Mouse (Mus musculus) heart, postnatal 0 days (tissue): ENCODE data around the gene Map3k19. TPM values are rescaled to one million over a fixed set of nuclear protein-coding genes. Genes with fewer than 3 reads are reported as not detected.
A peak's percentile ranks its signal among the peaks of the same experiment; 100 is the strongest.

Source experiments
- ATAC-seq: fragments of 200-750 bp; cut with Nextera tagmentation; 2 replicates; pipeline ENCODE4 v1.8.0; 2017; ENCODE audit warnings: low read depth, moderate number of reproducible peaks, moderate library complexity; ENCODE audit not compliant: insufficient read depth
- DNase-seq: peaks from one replicate; pipeline ENCODE4 v3.0.0-alpha.2; 2016; ENCODE audit warnings: low spot score
- H3K27ac ChIP-seq: fragments of 300-500 bp; sonication (generic); 2 replicates; pipeline ENCODE4 v1.5.1; 2014; ENCODE audit warnings: low read depth, mild to moderate bottlenecking
- H3K27me3 ChIP-seq: fragments of 300-500 bp; sonication (generic); 2 replicates; pipeline ENCODE4 v1.6.1; 2014; ENCODE audit warnings: low read length, mixed read lengths; ENCODE audit not compliant: control insufficient read depth, insufficient read depth
- H3K36me3 ChIP-seq: fragments of 300-500 bp; sonication (generic); replicated peaks from 2 replicates; pipeline ENCODE4 v1.6.1; 2014; ENCODE audit warnings: low read length, mixed read lengths; ENCODE audit not compliant: control insufficient read depth, insufficient read depth
- H3K4me1 ChIP-seq: fragments of 300-500 bp; sonication (generic); 2 replicates; pipeline ENCODE4 v1.6.1; 2014; ENCODE audit warnings: antibody characterized with exemption; ENCODE audit not compliant: control insufficient read depth, insufficient read depth
- H3K4me2 ChIP-seq: fragments of 300-500 bp; sonication (generic); 2 replicates; pipeline ENCODE4 v1.6.1; 2014; ENCODE audit warnings: low read depth, mild to moderate bottlenecking, low read length, moderate library complexity
- H3K4me3 ChIP-seq: fragments of 300-500 bp; sonication (generic); 2 replicates; pipeline ENCODE4 v1.5.1; 2014; ENCODE audit warnings: low read depth, low read length
- H3K9ac ChIP-seq: fragments of 300-500 bp; sonication (generic); replicated peaks from 2 replicates; pipeline ENCODE4 v1.6.1; 2014; ENCODE audit warnings: low read depth, low read length, mixed read lengths
- H3K9me3 ChIP-seq: fragments of 300-500 bp; sonication (generic); replicated peaks from 2 replicates; pipeline ENCODE4 v1.6.1; 2016; ENCODE audit warnings: low read length; ENCODE audit not compliant: control insufficient read depth
- CTCF ChIP-seq: IDR thresholded peaks from 2 replicates; pipeline ENCODE4 v1.5.1; 2016; ENCODE audit warnings: antibody characterized with exemption, control low read depth, low read depth
- EP300 ChIP-seq: IDR thresholded peaks from 2 replicates; pipeline ENCODE4 v1.6.1; 2016; ENCODE audit warnings: antibody characterized with exemption, low read depth
- WGBS: fragments of 180-500 bp; shearing (Covaris S2); extraction: QIAGEN DNeasy Blood & Tissue Kit; methylation state at CpG from one replicate; pipeline ENCODE4 v1.1.7; 2014; 5-methylcytosine and 5-hydroxymethylcytosine counted together
- polyA plus RNA-seq: library from polyadenylated mRNA; unstranded; fragments of >200 nt; fragmentation: Nextera tagmentation; extraction: Ambion mirVana; gene quantifications from 2 replicates; pipeline ENCODE4 v1.2.1, GENCODE M21; 2015
- total RNA-seq: library from RNA; depleted of rRNA; stranded (reverse); fragments of >200 nt; gene quantifications from 2 replicates; pipeline ENCODE4 v1.2.3, GENCODE M21; 2014; ENCODE audit warnings: low replicate concordance

Gene Map3k19
- total and polyA plus RNA-seq, 2 experiments from 2014 or later: not detected

DNA sequence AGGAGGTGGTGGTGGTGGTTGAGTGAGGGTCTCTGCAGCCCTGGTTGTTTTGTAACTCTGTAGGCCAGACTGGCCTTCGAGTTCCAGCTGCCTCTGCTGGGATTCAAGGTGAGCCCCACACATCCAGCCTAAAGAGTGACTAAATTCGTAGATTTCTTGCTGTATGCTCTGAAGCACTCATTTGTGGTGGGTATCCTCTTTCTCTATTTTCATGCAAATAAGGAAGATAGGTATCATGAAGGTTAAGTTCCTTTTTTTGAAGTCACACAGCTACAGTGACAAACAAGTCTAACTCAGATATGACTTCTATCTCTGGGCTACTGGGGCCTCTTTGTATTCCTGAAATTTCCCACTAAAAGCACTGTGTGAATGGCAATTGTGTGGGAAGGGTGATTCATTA lies 74.0 kb downstream of the Map3k19 start:
- Histone ChIP-seq H3K36me3 (no peaks in the 10 kb centered on the region), H3K4me3 (no peak overlapping the region), H3K27ac (no peak overlapping the region), H3K4me2 (no peak overlapping the region), H3K27me3 (no peaks in the 10 kb centered on the region), H3K9me3 (no peaks in the 10 kb centered on the region), H3K9ac (no peak overlapping the region), H3K4me1 (peaks cover 60% of the 10 kb centered on the region)
- 50% methylated on average over 2 of the region's 2 CpGs for WGBS
- DNase-seq: no peak
- TF ChIP-seq EP300: no peak
- TF ChIP-seq CTCF: no peak
- ATAC-seq: no peak

DNA sequence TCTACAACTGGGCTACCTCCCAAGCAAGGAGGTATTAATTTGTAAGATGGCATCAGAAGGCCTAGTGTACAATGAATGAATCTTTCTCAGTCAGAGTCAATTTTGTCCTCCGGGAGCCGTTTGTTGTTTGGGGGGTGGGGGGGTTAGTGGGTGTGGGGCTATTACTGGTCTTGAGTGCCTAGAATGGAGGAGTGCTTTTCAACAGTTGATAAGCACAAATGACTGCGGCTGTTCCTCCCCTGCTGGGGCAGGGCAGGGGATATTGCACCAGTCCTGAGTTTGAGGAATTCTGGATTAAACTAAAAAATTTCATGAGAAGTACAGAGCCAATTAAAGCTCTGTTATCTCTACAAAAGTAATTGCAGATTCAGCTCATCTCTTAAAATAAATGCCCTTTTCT lies 74.7 kb downstream of the Map3k19 start:
- Histone ChIP-seq H3K4me1 (peaks cover 53% of the 10 kb centered on the region), H3K27ac (no peak overlapping the region), H3K27me3 (no peaks in the 10 kb centered on the region), H3K4me3 (peak overlapping the region; percentile 4; the same call in 1 of the 2 replicates), H3K9me3 (no peaks in the 10 kb centered on the region), H3K4me2 (peak overlapping the region; percentile 26), H3K36me3 (no peaks in the 10 kb centered on the region), H3K9ac (no peak overlapping the region)
- TF ChIP-seq EP300: no peak
- no peak for TF ChIP-seq CTCF
- ATAC-seq (peak; percentile 51; the same call in 1 of the 2 replicates), DNase-seq (no peak)
- 6% methylated on average over 3 of the region's 3 CpGs for WGBS

DNA sequence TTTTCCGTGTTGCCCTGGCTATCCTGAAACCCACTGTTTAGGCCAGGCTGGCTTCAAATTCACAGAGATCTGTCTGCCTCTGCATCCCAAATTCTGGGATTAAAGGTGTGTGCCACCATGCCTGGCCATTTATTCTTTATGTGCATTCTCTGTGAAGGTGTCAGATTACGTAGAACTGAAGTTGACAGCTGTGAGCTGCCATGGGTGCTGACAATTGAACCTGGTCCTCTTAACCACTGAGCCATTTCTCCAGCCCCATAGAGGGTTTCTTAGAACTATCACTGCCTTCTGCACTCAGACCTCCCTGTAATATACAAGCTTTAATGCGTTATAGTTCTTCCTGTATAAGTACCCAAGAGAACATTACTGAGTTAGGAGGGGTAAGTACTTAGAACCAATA lies 76.2 kb downstream of the Map3k19 start:
- H3K9ac ChIP-seq: no peak overlapping the region
- no peaks in the 10 kb centered on the region for H3K27me3 ChIP-seq
- H3K4me3 ChIP-seq: no peak overlapping the region
- no peaks in the 10 kb centered on the region for H3K9me3 ChIP-seq
- peaks cover 41% of the 10 kb centered on the region for H3K4me1 ChIP-seq
- no peaks in the 10 kb centered on the region for H3K36me3 ChIP-seq
- DNase-seq (no peak), ATAC-seq (no peak)
- no peak overlapping the region for H3K4me2 ChIP-seq
- H3K27ac ChIP-seq: no peak overlapping the region
- WGBS: 82% methylated on average over 3 of the region's 3 CpGs
- TF ChIP-seq EP300 (no peak), CTCF (no peak)

DNA sequence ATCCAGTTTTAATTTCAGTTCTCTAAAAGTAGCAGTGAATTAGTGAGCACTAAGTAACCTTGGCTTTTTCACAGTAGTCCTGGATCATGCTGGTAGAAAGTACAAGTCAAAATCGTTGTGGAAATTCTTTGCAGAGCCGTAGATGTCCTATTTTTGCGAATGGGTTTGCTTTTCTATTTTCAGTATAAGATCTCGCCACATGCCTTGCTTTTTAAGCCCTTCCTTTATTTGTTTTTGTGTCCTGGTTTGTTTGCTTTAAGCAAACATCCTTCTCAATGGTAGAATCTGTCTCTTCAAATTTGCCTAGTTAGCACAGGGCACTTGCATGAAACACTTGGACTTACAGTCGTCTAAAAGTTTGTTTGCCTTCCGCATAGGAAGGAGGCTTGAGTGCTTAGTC lies 78.6 kb downstream of the Map3k19 start:
- H3K27me3 ChIP-seq: no peaks in the 10 kb centered on the region
- no peak for TF ChIP-seq EP300
- H3K36me3 ChIP-seq: no peaks in the 10 kb centered on the region
- H3K9ac ChIP-seq: no peak overlapping the region
- H3K4me2 ChIP-seq: peak overlapping the region; percentile 81
- no peak for ATAC-seq
- DNase-seq: no peak
- H3K4me1 ChIP-seq: peaks cover 38% of the 10 kb centered on the region
- WGBS: 28% methylated on average over 6 of the region's 6 CpGs
- no peak overlapping the region; the same call in 1 of the 2 replicates for H3K27ac ChIP-seq
- no peaks in the 10 kb centered on the region for H3K9me3 ChIP-seq
- H3K4me3 ChIP-seq: peak overlapping the region; percentile 86

DNA sequence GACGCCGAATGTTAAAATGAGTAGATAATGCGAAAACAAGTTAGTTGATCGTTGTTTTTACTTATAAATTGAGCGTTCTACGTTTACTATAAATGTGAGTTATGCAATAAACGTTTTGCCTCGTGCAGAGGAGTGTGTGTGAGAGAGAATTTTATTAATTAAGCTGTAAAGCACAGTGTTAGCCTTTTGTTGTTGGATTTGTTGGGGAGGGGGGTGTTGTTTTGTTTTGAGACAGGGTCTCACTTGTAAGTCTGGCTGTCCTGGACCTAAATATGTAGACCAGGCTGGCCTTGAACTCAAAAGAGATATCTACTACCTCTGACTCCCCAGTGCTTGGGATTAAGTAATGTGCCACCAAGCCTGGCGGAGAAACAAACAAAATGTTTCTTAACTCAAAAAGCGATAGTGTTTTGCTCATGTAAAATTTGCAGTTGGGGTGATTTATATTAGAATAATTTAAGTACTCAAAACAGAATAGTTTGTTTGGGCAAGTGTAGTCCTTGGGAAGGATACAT lies 79.6 kb downstream of the Map3k19 start:
- peak overlapping the region; percentile 98; the same call in 1 of the 2 replicates for H3K27ac ChIP-seq
- H3K4me2 ChIP-seq: peak overlapping the region; percentile 81
- 6% methylated on average over 10 of the region's 10 CpGs for WGBS

DNA sequence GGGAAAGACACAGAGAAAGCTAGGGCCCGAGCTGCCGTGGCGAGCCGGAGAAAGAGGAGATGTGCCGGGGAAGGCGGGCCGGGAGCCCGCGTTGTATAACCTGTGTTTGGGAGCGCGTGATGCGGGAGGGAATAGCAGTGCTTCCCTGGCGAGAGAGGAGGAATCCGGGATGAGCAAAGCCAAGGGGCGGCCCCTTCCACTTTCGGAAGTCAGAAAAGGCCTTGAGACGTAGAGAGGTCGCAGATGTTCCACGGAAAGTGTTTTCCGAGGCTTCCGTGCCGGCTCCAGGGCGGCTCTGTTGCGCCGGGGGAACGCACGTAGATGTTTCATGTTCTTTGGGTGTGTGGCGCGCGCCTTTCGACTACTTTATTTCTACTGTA lies 80.3 kb downstream of the Map3k19 start:
- Histone ChIP-seq H3K4me2 (peak overlapping the region; percentile 81), H3K4me1 (peaks cover 25% of the 10 kb centered on the region), H3K9ac (peak overlapping the region; percentile 96), H3K36me3 (no peaks in the 10 kb centered on the region), H3K27me3 (no peaks in the 10 kb centered on the region), H3K4me3 (peak overlapping the region; percentile 86), H3K9me3 (no peaks in the 10 kb centered on the region), H3K27ac (peak overlapping the region; percentile 98)
- DNase-seq (peak; percentile 62), ATAC-seq (peak; percentile 30)
- TF ChIP-seq EP300: no peak
- no peak for TF ChIP-seq CTCF
- under 1% methylated on average over 31 of the region's 31 CpGs for WGBS

More for the DNA sequence above, 79.6 kb downstream of the Map3k19 start:
- Histone ChIP-seq H3K9me3 (no peaks in the 10 kb centered on the region), H3K9ac (peak overlapping the region; percentile 96), H3K27me3 (no peaks in the 10 kb centered on the region), H3K4me3 (peak overlapping the region; percentile 86), H3K36me3 (no peaks in the 10 kb centered on the region), H3K4me1 (peaks cover 33% of the 10 kb centered on the region)
- no peak for ATAC-seq
- no peak for DNase-seq
- TF ChIP-seq CTCF (no peak), EP300 (no peak)
